Mouse (Mus musculus) erythroblast, embryonic 14.5 days (primary cell): ENCODE measurements around the gene Tbc1d13.

ENCODE experiments used
- GATA1 ChIP-seq: IDR thresholded peaks from 2 replicates; pipeline ENCODE4 v1.6.1; 2012; ENCODE audit warnings: low read length, inconsistent platforms, mixed read lengths
- TAL1 ChIP-seq: IDR thresholded peaks from 3 replicates; pipeline ENCODE4 v1.6.1; 2012; ENCODE audit warnings: low read length, inconsistent platforms, mixed read lengths

- TF ChIP-seq GATA1 (no peak), TAL1 (no peak)
These were observed 48.9 kb downstream of the Tbc1d13 start for GRCm38 (mm10) chr2:30182424-30182823.
